Mouse (Mus musculus) MEL (cell line): ENCODE data around the gene Elfn1. TPM values are rescaled to one million over a fixed set of nuclear protein-coding genes. Genes with fewer than 3 reads are reported as not detected.

Experiments
- DNase-seq: peaks from one replicate; pipeline ENCODE4 v3.0.0; 2011; ENCODE audit warnings: low read depth, low spot score
- H3K27ac ChIP-seq: 2 replicates; pipeline ENCODE4 v1.5.1; 2012; ENCODE audit warnings: low read depth, mild to moderate bottlenecking, control low read depth, low read length, moderate library complexity; ENCODE audit not compliant: control insufficient read depth
- H3K27me3 ChIP-seq, 2 experiments: fragments of 150-350 bp in 1 of 2; sonication (generic) in 1 of 2; 2 replicates each; pipeline ENCODE4 v1.6.1; 2012; ENCODE audit warnings: low read length in 2 of 2, mild to moderate bottlenecking in 2 of 2, improper control_type of control experiment in 1 of 2, moderate library complexity in 1 of 2; ENCODE audit not compliant: insufficient read depth in 2 of 2, control insufficient read depth in 1 of 2
- H3K36me3 ChIP-seq, 2 experiments: 2 replicates each; pipeline ENCODE4 v1.6.1; 2012 to 2014; ENCODE audit warnings: low read length in 2 of 2, improper control_type of control experiment in 1 of 2, inconsistent platforms in 1 of 2, mild to moderate bottlenecking in 1 of 2; ENCODE audit not compliant: insufficient read depth in 2 of 2, control insufficient read depth in 1 of 2
- H3K4me1 ChIP-seq, 2 experiments: fragments of 150-350 bp in 1 of 2; sonication (generic) in 1 of 2; 2 replicates each; pipeline ENCODE4 v1.6.1; 2012; ENCODE audit warnings: low read length in 2 of 2, improper control_type of control experiment in 1 of 2, mild to moderate bottlenecking in 1 of 2; ENCODE audit not compliant: insufficient read depth in 2 of 2, control insufficient read depth in 1 of 2
- H3K4me3 ChIP-seq, 2 experiments: fragments of 150-350 bp in 1 of 2; sonication (generic) in 1 of 2; 2 replicates each; pipeline ENCODE4 v1.5.1; 2012; ENCODE audit warnings: low read depth in 2 of 2, low read length in 2 of 2, mild to moderate bottlenecking in 2 of 2, moderate library complexity in 2 of 2, control low read depth in 1 of 2, improper control_type of control experiment in 1 of 2; ENCODE audit not compliant: control insufficient read depth in 1 of 2, insufficient read depth in 1 of 2
- H3K79me2 ChIP-seq: 2 replicates; pipeline ENCODE4 v1.6.1; 2012; ENCODE audit warnings: mild to moderate bottlenecking, low read length, moderate library complexity; ENCODE audit not compliant: control insufficient read depth, poor library complexity, insufficient read depth
- H3K9ac ChIP-seq: 2 replicates; pipeline ENCODE4 v1.6.1; 2012; ENCODE audit warnings: low read depth, mild to moderate bottlenecking, control low read depth, low read length, moderate library complexity; ENCODE audit not compliant: control insufficient read depth, poor library complexity, severe bottlenecking
- H3K9me3 ChIP-seq: fragments of 150-350 bp; sonication (generic); replicated peaks from 2 replicates; pipeline ENCODE4 v1.6.1; 2012; ENCODE audit warnings: mild to moderate bottlenecking, low read length, improper control_type of control experiment, moderate library complexity; ENCODE audit not compliant: insufficient read depth
- CHD2 ChIP-seq: IDR thresholded peaks from 2 replicates; pipeline ENCODE4 v1.6.1; 2011; ENCODE audit warnings: low read length, improper control_type of control experiment
- CTCF ChIP-seq, 3 experiments: IDR thresholded peaks in 2 of 3; conservative IDR thresholded peaks in 1 of 3; 2 replicates each; pipeline ENCODE4 v1.5.1; 2011 to 2012; ENCODE audit warnings: low read length in 3 of 3, low read depth in 2 of 3, mild to moderate bottlenecking in 2 of 3, improper control_type of control experiment in 1 of 3, inconsistent platforms in 1 of 3, mixed read lengths in 1 of 3, moderate library complexity in 1 of 3; ENCODE audit not compliant: control insufficient read depth in 1 of 3, insufficient read depth in 1 of 3, poor library complexity in 1 of 3, severe bottlenecking in 1 of 3
- GABPA ChIP-seq: IDR thresholded peaks from 2 replicates; pipeline ENCODE4 v1.6.1; 2012; ENCODE audit warnings: low read depth, mild to moderate bottlenecking, inconsistent platforms, low read length, improper control_type of control experiment, moderate library complexity
- JUND ChIP-seq: IDR thresholded peaks from 2 replicates; pipeline ENCODE4 v1.6.1; 2011; ENCODE audit warnings: low read depth, mild to moderate bottlenecking, improper control_type of control experiment, low read length
- KAT2A ChIP-seq: conservative IDR thresholded peaks from 2 replicates; pipeline ENCODE4 v1.6.1; 2012; ENCODE audit warnings: low read depth, low read length, improper control_type of control experiment, inconsistent platforms
- MAFK ChIP-seq: IDR thresholded peaks from 2 replicates; pipeline ENCODE4 v1.6.1; 2011; ENCODE audit warnings: low read depth, mild to moderate bottlenecking, low read length, improper control_type of control experiment, borderline replicate concordance
- MAX ChIP-seq: IDR thresholded peaks from 2 replicates; pipeline ENCODE4 v1.6.1; 2011; ENCODE audit warnings: low read length, improper control_type of control experiment
- MAZ ChIP-seq: IDR thresholded peaks from 2 replicates; pipeline ENCODE4 v1.6.1; 2012; ENCODE audit warnings: low read depth, mild to moderate bottlenecking, inconsistent platforms, low read length, improper control_type of control experiment
- MYB ChIP-seq: IDR thresholded peaks from 2 replicates; pipeline ENCODE4 v1.6.1; 2011; ENCODE audit warnings: mild to moderate bottlenecking, low read depth, low read length, improper control_type of control experiment
- NRF1 ChIP-seq: IDR thresholded peaks from 2 replicates; pipeline ENCODE4 v1.6.1; 2014; ENCODE audit warnings: low read depth, mild to moderate bottlenecking, inconsistent platforms, low read length, improper control_type of control experiment, moderate library complexity; ENCODE audit not compliant: poor library complexity, insufficient read depth, severe bottlenecking
- POLR2A ChIP-seq, 2 experiments: IDR thresholded peaks; 2 replicates each; pipeline ENCODE4 v1.6.1; 2011 to 2012; ENCODE audit warnings: low read length in 2 of 2, mild to moderate bottlenecking in 2 of 2, control low read depth in 1 of 2, improper control_type of control experiment in 1 of 2, low read depth in 1 of 2, moderate library complexity in 1 of 2; ENCODE audit not compliant: control insufficient read depth in 1 of 2, insufficient read depth in 1 of 2, poor library complexity in 1 of 2
- POLR2AphosphoS2 ChIP-seq: IDR thresholded peaks from 2 replicates; pipeline ENCODE4 v1.6.1; 2011; ENCODE audit warnings: low read length, improper control_type of control experiment
- POLR2AphosphoS5 ChIP-seq: IDR thresholded peaks from 2 replicates; pipeline ENCODE4 v1.6.1; 2012; ENCODE audit warnings: low read depth, borderline replicate concordance, mild to moderate bottlenecking, inconsistent platforms, low read length, moderate library complexity, mixed read lengths
- RAD21 ChIP-seq: IDR thresholded peaks from 2 replicates; pipeline ENCODE4 v1.6.1; 2011; ENCODE audit warnings: mild to moderate bottlenecking, low read depth, low read length, improper control_type of control experiment
- SMC3 ChIP-seq: IDR thresholded peaks from 2 replicates; pipeline ENCODE4 v1.6.1; 2011; ENCODE audit warnings: low read depth, low read length, improper control_type of control experiment
- TAL1 ChIP-seq: IDR thresholded peaks from 2 replicates; pipeline ENCODE4 v1.6.1; 2012; ENCODE audit warnings: mild to moderate bottlenecking, inconsistent platforms, low read length, moderate library complexity, mixed read lengths
- TBP ChIP-seq: IDR thresholded peaks from 2 replicates; pipeline ENCODE4 v1.8.0; 2011; ENCODE audit warnings: low read depth, low read length, improper control_type of control experiment
- TCF12 ChIP-seq: IDR thresholded peaks from 2 replicates; pipeline ENCODE4 v1.6.1; 2014; ENCODE audit warnings: low read depth, mild to moderate bottlenecking, inconsistent platforms, low read length, improper control_type of control experiment, moderate library complexity
- UBTF ChIP-seq: IDR thresholded peaks from 2 replicates; pipeline ENCODE4 v1.6.1; 2012; ENCODE audit warnings: low read depth, mild to moderate bottlenecking, inconsistent platforms, low read length, improper control_type of control experiment, moderate library complexity, borderline replicate concordance; ENCODE audit not compliant: insufficient read depth
- USF1 ChIP-seq: IDR thresholded peaks from 2 replicates; pipeline ENCODE4 v1.6.1; 2014; ENCODE audit warnings: low read depth, mild to moderate bottlenecking, inconsistent platforms, low read length, improper control_type of control experiment, moderate library complexity
- USF2 ChIP-seq, 2 experiments: IDR thresholded peaks; 2 replicates each; pipeline ENCODE4 v1.6.1; 2011 to 2012; ENCODE audit warnings: improper control_type of control experiment in 2 of 2, low read length in 2 of 2, borderline replicate concordance in 1 of 2, inconsistent platforms in 1 of 2, low read depth in 1 of 2, mild to moderate bottlenecking in 1 of 2; ENCODE audit not compliant: insufficient read depth in 1 of 2
- ZMIZ1 ChIP-seq: IDR thresholded peaks from 2 replicates; pipeline ENCODE4 v1.6.1; 2012; ENCODE audit warnings: low read depth, mild to moderate bottlenecking, inconsistent platforms, low read length, improper control_type of control experiment, moderate library complexity
- ZNF384 ChIP-seq: IDR thresholded peaks from 2 replicates; pipeline ENCODE4 v1.6.1; 2012; ENCODE audit warnings: low read depth, mild to moderate bottlenecking, inconsistent platforms, low read length, improper control_type of control experiment
- polyA plus RNA-seq, 2 experiments: library from polyadenylated mRNA; stranded (reverse) in 1 of 2; unstranded in 1 of 2; fragments of >175 nt in 1 of 2; fragments of >200 nt in 1 of 2; gene quantifications; 2 replicates each; pipeline versions ENCODE4 v1.2.1 to v1.2.4; 2012; ENCODE audit warnings: low replicate concordance in 2 of 2, low read depth in 1 of 2; ENCODE audit not compliant: insufficient read length in 2 of 2, insufficient read depth in 1 of 2, missing spikeins in 1 of 2
- total RNA-seq: library from RNA; depleted of rRNA; stranded (reverse); fragments of 300-350 nt; gene quantifications from 2 replicates; pipeline ENCODE4 v1.2.3, GENCODE M21; 2012

The Elfn1 gene
- total and polyA plus RNA-seq, 3 experiments, result 0.08 TPM; not detected in 2

GRCm38 (mm10) chr5:139881161-139881560, 26.6 kb upstream of the Elfn1 start:
- Histone ChIP-seq H3K27ac (no peak overlapping the region), H3K4me1 (no peaks in the 10 kb centered on the region), H3K27me3 (no peaks in the 10 kb centered on the region), H3K9ac (no peak overlapping the region), H3K79me2 (no peaks in the 10 kb centered on the region), H3K36me3 (no peaks in the 10 kb centered on the region), H3K4me3 (no peak overlapping the region), H3K9me3 (no peaks in the 10 kb centered on the region)
- peak; percentile 16 for DNase-seq
- TF ChIP-seq TAL1 (no peak), GABPA (no peak), KAT2A (no peak), CTCF (IDR thresholded peaks at IDR 0.05 in 2 of 3, conservative IDR thresholded peaks at IDR 0.05 in 1 of 3; ENCODE audit: control insufficient read depth in 1 of 3, insufficient read depth in 1 of 3, low read depth in 2 of 3, low read length in 3 of 3, poor library complexity in 1 of 3, severe bottlenecking in 1 of 3) (peak; percentile 22 to 30 (median 24); a peak in 4 of 6 replicates), USF2 (IDR thresholded peaks at IDR 0.05; ENCODE audit: borderline replicate concordance in 1 of 2, insufficient read depth in 1 of 2, low read depth in 1 of 2, low read length in 2 of 2) (no peak), NRF1 (no peak), TCF12 (no peak), ZMIZ1 (no peak)

GRCm38 (mm10) chr5:139888624-139889023, 19.1 kb upstream of the Elfn1 start:
- no peak overlapping the region for H3K27ac ChIP-seq
- H3K4me1 ChIP-seq, result no peaks in the 10 kb centered on the region; a peak in 1 of 4 replicates
- H3K9ac ChIP-seq, result no peak overlapping the region
- H3K79me2 ChIP-seq, result no peaks in the 10 kb centered on the region
- no peak overlapping the region for H3K4me3 ChIP-seq
- no peaks in the 10 kb centered on the region for H3K36me3 ChIP-seq
- no peaks in the 10 kb centered on the region for H3K27me3 ChIP-seq
- TF ChIP-seq POLR2A (IDR thresholded peaks at IDR 0.05; ENCODE audit: control insufficient read depth in 1 of 2, insufficient read depth in 1 of 2, low read depth in 1 of 2, low read length in 2 of 2, poor library complexity in 1 of 2), result no peak
- TF ChIP-seq POLR2AphosphoS5, result no peak
- TF ChIP-seq JUND, result no peak
- TF ChIP-seq MAZ, result no peak
- no peak for TF ChIP-seq TBP
- no peak for TF ChIP-seq MYB
- TF ChIP-seq CHD2, result no peak
- TF ChIP-seq USF1, result no peak
- no peak for TF ChIP-seq MAX
- TF ChIP-seq CTCF (IDR thresholded peaks at IDR 0.05 in 2 of 3, conservative IDR thresholded peaks at IDR 0.05 in 1 of 3; ENCODE audit: control insufficient read depth in 1 of 3, insufficient read depth in 1 of 3, low read depth in 2 of 3, low read length in 3 of 3, poor library complexity in 1 of 3, severe bottlenecking in 1 of 3), result no peak
- no peak for TF ChIP-seq RAD21
- TF ChIP-seq POLR2AphosphoS2, result no peak
- TF ChIP-seq KAT2A, result no peak
- no peak for TF ChIP-seq GABPA
- TF ChIP-seq UBTF, result no peak
- TF ChIP-seq ZNF384, result no peak
- no peak for TF ChIP-seq USF2 (IDR thresholded peaks at IDR 0.05; ENCODE audit: borderline replicate concordance in 1 of 2, insufficient read depth in 1 of 2, low read depth in 1 of 2, low read length in 2 of 2)
- TF ChIP-seq SMC3, result no peak
- TF ChIP-seq TAL1, result no peak
- TF ChIP-seq MAFK, result no peak
- TF ChIP-seq, all 39 proteins: peak for 0
- H3K9me3 ChIP-seq, result no peaks in the 10 kb centered on the region
- DNase-seq, result no peak
